In genomic region chr7:114479779-114480178, GRCm38 (mm10) we compare ENCODE assay signal across 10 mouse cellular contexts.
A peak's percentile ranks its signal among the peaks of the same experiment; 100 is the strongest.
DNase-seq lines count a peak whose midpoint lies in the region; ATAC-seq and TF ChIP-seq lines count a peak whose summit lies in the region.
"Had no signal": no experiment of that assay in that cellular context is flagged by ENCODE, and none has a peak within 500 bp of the region (broad histone marks: within the 10 kb centered on the region; RNA-seq: fewer than 3 reads in every experiment).

No protein-coding gene starts in this region.

- H3K27ac ChIP-seq in hindbrain, postnatal 0 days, result no peak overlapping the region
- H3K27ac ChIP-seq in forebrain, embryonic 13.5 days, result no peak overlapping the region

- H3K4me3 ChIP-seq in hindbrain, postnatal 0 days (ENCODE audit: low read length), result no peak overlapping the region
- no peak overlapping the region for H3K4me3 ChIP-seq in forebrain, embryonic 13.5 days
- H3K4me3 ChIP-seq: erythroblast, embryonic 14.5 days had no signal

- no peak for TF ChIP-seq CTCF in hindbrain, postnatal 0 days (IDR thresholded peaks at IDR 0.05; ENCODE audit: low read depth)

- no peaks in the 10 kb centered on the region for H3K9me3 ChIP-seq in hindbrain, postnatal 0 days (ENCODE audit: low read length)
- no peaks in the 10 kb centered on the region for H3K9me3 ChIP-seq in forebrain, embryonic 13.5 days (replicated peaks)

- H3K4me2 ChIP-seq in hindbrain, postnatal 0 days (ENCODE audit: low read depth, low read length), result no peak overlapping the region
- H3K4me2 ChIP-seq in forebrain, embryonic 13.5 days, result no peak overlapping the region

- DNase-seq in lung, postnatal 25 days (ENCODE audit: low spot score), result peak; percentile 65
- DNase-seq in lung, postnatal 10 days, result no peak
- peak; percentile 86 for DNase-seq in MEL-GATA-1-ER (ENCODE audit: extremely low read depth, low read depth)
- DNase-seq in splenic B cell, adult 2 months (ENCODE audit: low read depth, low spot score), result peak; percentile 84
- no peak for DNase-seq in hindbrain, postnatal 0 days (ENCODE audit: low spot score)
- no peak for DNase-seq in lung, postnatal 14 days
- DNase-seq: cerebellum, postnatal 14 days had no signal

- WGBS in hindbrain, postnatal 0 days, result 83% methylated on average over 4 of the region's 4 CpGs
- 79% methylated on average over 4 of the region's 4 CpGs for WGBS in forebrain, embryonic 13.5 days

- peak; percentile 98 for ATAC-seq in inflammation-experienced regulatory T-cells, adult 6 months
- ATAC-seq in hindbrain, postnatal 0 days, result no peak
- no peak for ATAC-seq in forebrain, embryonic 13.5 days

- H3K27me3 ChIP-seq in splenic B cell, adult 2 months (ENCODE audit: control insufficient read depth, insufficient read depth, low read length, poor library complexity, severe bottlenecking), result no peaks in the 10 kb centered on the region
- no peaks in the 10 kb centered on the region for H3K27me3 ChIP-seq in hindbrain, postnatal 0 days (ENCODE audit: insufficient read depth, low read length)
- no peaks in the 10 kb centered on the region for H3K27me3 ChIP-seq in forebrain, embryonic 13.5 days

- no peaks in the 10 kb centered on the region for H3K36me3 ChIP-seq in splenic B cell, adult 2 months (ENCODE audit: control insufficient read depth, insufficient read depth, low read length, poor library complexity, severe bottlenecking)
- no peaks in the 10 kb centered on the region for H3K36me3 ChIP-seq in hindbrain, postnatal 0 days (ENCODE audit: insufficient read depth, low read length)
- H3K36me3 ChIP-seq in forebrain, embryonic 13.5 days (ENCODE audit: poor library complexity, severe bottlenecking), result no peaks in the 10 kb centered on the region

- H3K4me1 ChIP-seq in hindbrain, postnatal 0 days (ENCODE audit: insufficient read depth, low read length), result no peaks in the 10 kb centered on the region
- no peaks in the 10 kb centered on the region for H3K4me1 ChIP-seq in forebrain, embryonic 13.5 days

- no peak overlapping the region for H3K9ac ChIP-seq in hindbrain, postnatal 0 days (replicated peaks; ENCODE audit: low read length)
- no peak overlapping the region for H3K9ac ChIP-seq in forebrain, embryonic 13.5 days

Comparison
In these comparisons a context has a peak if more than half of its experiments do, and no peak if none do; other contexts are left out.
1. DNase-seq: peak in lung, postnatal 25 days (single experiment), MEL-GATA-1-ER (single experiment) and splenic B cell, adult 2 months (single experiment); none in lung, postnatal 10 days (single experiment), hindbrain, postnatal 0 days (single experiment) and lung, postnatal 14 days (single experiment).